Mouse (Mus musculus): Measurements from ENCODE around the gene Fbxl5. TPM values are rescaled to one million over a fixed set of nuclear protein-coding genes. Genes with fewer than 3 reads are reported as not detected.

Gene Fbxl5
- polyA plus RNA-seq, 1 experiment from 2014 or later: 50.3 TPM

- Histone ChIP-seq H3K27me3 (ENCODE audit: control insufficient read depth, insufficient read depth, low read length) (no peaks in the 10 kb centered on the region), H3K9ac (ENCODE audit: low read length) (no peak overlapping the region; the same call in 1 of the 2 replicates), H3K4me2 (ENCODE audit: low read depth, low read length) (peak overlapping the region; percentile 54), H3K27ac (ENCODE audit: low read length) (no peak overlapping the region), H3K9me3 (replicated peaks; ENCODE audit: control insufficient read depth, low read length) (no peaks in the 10 kb centered on the region), H3K4me3 (ENCODE audit: low read length) (peak overlapping the region; percentile 15), H3K4me1 (ENCODE audit: control insufficient read depth, insufficient read depth, low read length) (no peaks in the 10 kb centered on the region), H3K36me3 (ENCODE audit: control insufficient read depth, insufficient read depth) (no peaks in the 10 kb centered on the region)
- no peak for ATAC-seq (replicated peaks; ENCODE audit: extremely low read depth, insufficient read depth, low FRiP score)
- WGBS: 79% methylated on average over 5 of the region's 5 CpGs
Measured at GRCm38 (mm10) chr5:43842011-43842285, 20.5 kb upstream of the Fbxl5 start.

GRCm38 (mm10) chr5:43841144-43842010 lies 19.9 kb upstream of the Fbxl5 start:
- peak overlapping the region; percentile 54 for H3K4me2 ChIP-seq (ENCODE audit: low read depth, low read length)
- ATAC-seq (replicated peaks; ENCODE audit: extremely low read depth, insufficient read depth, low FRiP score): 0 out of 2 replicates have a peak, but pooled peaks have one; percentile 37
- no peak overlapping the region; the same call in 1 of the 2 replicates for H3K9ac ChIP-seq (ENCODE audit: low read length)

GRCm38 (mm10) chr5:43837372-43837771 lies 15.9 kb upstream of the Fbxl5 start:
- H3K9ac ChIP-seq (ENCODE audit: low read length): no peak overlapping the region
- H3K36me3 ChIP-seq (ENCODE audit: control insufficient read depth, insufficient read depth): no peaks in the 10 kb centered on the region
- H3K27ac ChIP-seq (ENCODE audit: low read length): no peak overlapping the region
- H3K4me1 ChIP-seq (ENCODE audit: control insufficient read depth, insufficient read depth, low read length): no peaks in the 10 kb centered on the region
- H3K4me3 ChIP-seq (ENCODE audit: low read length): no peak overlapping the region
- 56% methylated on average over 5 of the region's 5 CpGs for WGBS
- no peak overlapping the region for H3K4me2 ChIP-seq (ENCODE audit: low read depth, low read length)
- no peak for ATAC-seq (replicated peaks; ENCODE audit: extremely low read depth, insufficient read depth, low FRiP score)
- H3K27me3 ChIP-seq (ENCODE audit: control insufficient read depth, insufficient read depth, low read length): no peaks in the 10 kb centered on the region
- H3K9me3 ChIP-seq (replicated peaks; ENCODE audit: control insufficient read depth, low read length): no peaks in the 10 kb centered on the region

More at GRCm38 (mm10) chr5:43841144-43842010, 19.9 kb upstream of the Fbxl5 start:
- WGBS: 40% methylated on average over 11 of the region's 11 CpGs
- Histone ChIP-seq H3K27ac (ENCODE audit: low read length) (no peak overlapping the region), H3K27me3 (ENCODE audit: control insufficient read depth, insufficient read depth, low read length) (no peaks in the 10 kb centered on the region), H3K4me3 (ENCODE audit: low read length) (peak overlapping the region; percentile 15), H3K4me1 (ENCODE audit: control insufficient read depth, insufficient read depth, low read length) (no peaks in the 10 kb centered on the region), H3K9me3 (replicated peaks; ENCODE audit: control insufficient read depth, low read length) (no peaks in the 10 kb centered on the region), H3K36me3 (ENCODE audit: control insufficient read depth, insufficient read depth) (no peaks in the 10 kb centered on the region)

- Histone ChIP-seq H3K4me3 (ENCODE audit: low read length) (no peak overlapping the region), H3K9me3 (replicated peaks; ENCODE audit: control insufficient read depth, low read length) (no peaks in the 10 kb centered on the region), H3K36me3 (ENCODE audit: control insufficient read depth, insufficient read depth) (no peaks in the 10 kb centered on the region), H3K4me2 (ENCODE audit: low read depth, low read length) (no peak overlapping the region), H3K9ac (ENCODE audit: low read length) (no peak overlapping the region), H3K27ac (ENCODE audit: low read length) (no peak overlapping the region), H3K4me1 (ENCODE audit: control insufficient read depth, insufficient read depth, low read length) (no peaks in the 10 kb centered on the region), H3K27me3 (ENCODE audit: control insufficient read depth, insufficient read depth, low read length) (no peaks in the 10 kb centered on the region)
- ATAC-seq (replicated peaks; ENCODE audit: extremely low read depth, insufficient read depth, low FRiP score): no peak
- 86% methylated on average over 7 of the region's 7 CpGs for WGBS
Measured at GRCm38 (mm10) chr5:43836590-43836989, 15.2 kb upstream of the Fbxl5 start.

- Histone ChIP-seq H3K4me2 (ENCODE audit: low read depth, low read length) (no peak overlapping the region), H3K9ac (ENCODE audit: low read length) (no peak overlapping the region), H3K4me1 (ENCODE audit: control insufficient read depth, insufficient read depth, low read length) (no peaks in the 10 kb centered on the region), H3K4me3 (ENCODE audit: low read length) (no peak overlapping the region), H3K9me3 (replicated peaks; ENCODE audit: control insufficient read depth, low read length) (no peaks in the 10 kb centered on the region), H3K27me3 (ENCODE audit: control insufficient read depth, insufficient read depth, low read length) (no peaks in the 10 kb centered on the region), H3K36me3 (ENCODE audit: control insufficient read depth, insufficient read depth) (no peaks in the 10 kb centered on the region), H3K27ac (ENCODE audit: low read length) (no peak overlapping the region)
- no peak for ATAC-seq (replicated peaks; ENCODE audit: extremely low read depth, insufficient read depth, low FRiP score)
- 83% methylated on average over 9 of the region's 9 CpGs for WGBS
Measured at GRCm38 (mm10) chr5:43827366-43827765, 5.9 kb upstream of the Fbxl5 start.

GRCm38 (mm10) chr5:43826883-43827282 lies 5.4 kb upstream of the Fbxl5 start:
- Histone ChIP-seq H3K9me3 (replicated peaks; ENCODE audit: control insufficient read depth, low read length) (no peaks in the 10 kb centered on the region), H3K36me3 (ENCODE audit: control insufficient read depth, insufficient read depth) (no peaks in the 10 kb centered on the region), H3K4me3 (ENCODE audit: low read length) (no peak overlapping the region), H3K27ac (ENCODE audit: low read length) (no peak overlapping the region), H3K9ac (ENCODE audit: low read length) (no peak overlapping the region), H3K4me2 (ENCODE audit: low read depth, low read length) (no peak overlapping the region), H3K4me1 (ENCODE audit: control insufficient read depth, insufficient read depth, low read length) (no peaks in the 10 kb centered on the region), H3K27me3 (ENCODE audit: control insufficient read depth, insufficient read depth, low read length) (no peaks in the 10 kb centered on the region)
- WGBS: 81% methylated on average over 2 of the region's 2 CpGs
- no peak for ATAC-seq (replicated peaks; ENCODE audit: extremely low read depth, insufficient read depth, low FRiP score)

GRCm38 (mm10) chr5:43824580-43824979 lies 3.1 kb upstream of the Fbxl5 start:
- Histone ChIP-seq H3K9ac (ENCODE audit: low read length) (no peak overlapping the region), H3K4me2 (ENCODE audit: low read depth, low read length) (no peak overlapping the region), H3K36me3 (ENCODE audit: control insufficient read depth, insufficient read depth) (no peaks in the 10 kb centered on the region), H3K4me1 (ENCODE audit: control insufficient read depth, insufficient read depth, low read length) (no peaks in the 10 kb centered on the region), H3K27me3 (ENCODE audit: control insufficient read depth, insufficient read depth, low read length) (no peaks in the 10 kb centered on the region), H3K9me3 (replicated peaks; ENCODE audit: control insufficient read depth, low read length) (no peaks in the 10 kb centered on the region), H3K4me3 (ENCODE audit: low read length) (no peak overlapping the region), H3K27ac (ENCODE audit: low read length) (peak overlapping the region; percentile 51; the same call in 1 of the 2 replicates)
- 80% methylated on average over 3 of the region's 3 CpGs for WGBS
- peak; percentile 87 for ATAC-seq (replicated peaks; ENCODE audit: extremely low read depth, insufficient read depth, low FRiP score)

- Histone ChIP-seq H3K4me3 (ENCODE audit: low read length) (no peak overlapping the region), H3K4me1 (ENCODE audit: control insufficient read depth, insufficient read depth, low read length) (peaks cover 5% of the 10 kb centered on the region; the same call in 1 of the 2 replicates), H3K4me2 (ENCODE audit: low read depth, low read length) (no peak overlapping the region), H3K36me3 (ENCODE audit: control insufficient read depth, insufficient read depth) (no peaks in the 10 kb centered on the region), H3K27ac (ENCODE audit: low read length) (no peak overlapping the region), H3K9me3 (replicated peaks; ENCODE audit: control insufficient read depth, low read length) (no peaks in the 10 kb centered on the region), H3K9ac (ENCODE audit: low read length) (no peak overlapping the region), H3K27me3 (ENCODE audit: control insufficient read depth, insufficient read depth, low read length) (no peaks in the 10 kb centered on the region)
- 65% methylated on average over 3 of the region's 3 CpGs for WGBS
- ATAC-seq (replicated peaks; ENCODE audit: extremely low read depth, insufficient read depth, low FRiP score): no peak
Measured at GRCm38 (mm10) chr5:43822824-43823223, 1.4 kb upstream of the Fbxl5 start.

GRCm38 (mm10) chr5:43822199-43822598 lies 761 bp upstream of the Fbxl5 start:
- WGBS: 91% methylated on average over 8 of the region's 8 CpGs
- no peak overlapping the region for H3K27ac ChIP-seq (ENCODE audit: low read length)
- H3K9me3 ChIP-seq (replicated peaks; ENCODE audit: control insufficient read depth, low read length): no peaks in the 10 kb centered on the region
- no peaks in the 10 kb centered on the region for H3K27me3 ChIP-seq (ENCODE audit: control insufficient read depth, insufficient read depth, low read length)
- no peaks in the 10 kb centered on the region for H3K36me3 ChIP-seq (ENCODE audit: control insufficient read depth, insufficient read depth)
- no peak overlapping the region for H3K4me2 ChIP-seq (ENCODE audit: low read depth, low read length)
- H3K4me3 ChIP-seq (ENCODE audit: low read length): no peak overlapping the region
- ATAC-seq (replicated peaks; ENCODE audit: extremely low read depth, insufficient read depth, low FRiP score): no peak
- H3K9ac ChIP-seq (ENCODE audit: low read length): no peak overlapping the region
- H3K4me1 ChIP-seq (ENCODE audit: control insufficient read depth, insufficient read depth, low read length): peaks cover 5% of the 10 kb centered on the region; the same call in 1 of the 2 replicates
